Mouse (Mus musculus) MN1 (cell line): ENCODE results near the gene Acadvl.

Experiments used
- DNase-seq: peaks from one replicate; pipeline ENCODE4 v3.0.0-alpha.2; 2016; ENCODE audit warnings: low spot score

The Acadvl gene

GRCm38 (mm10) chr11:69980196-69981140 is 34.7 kb downstream of the Acadvl start:
- DNase-seq, result peak; percentile 97

DNA sequence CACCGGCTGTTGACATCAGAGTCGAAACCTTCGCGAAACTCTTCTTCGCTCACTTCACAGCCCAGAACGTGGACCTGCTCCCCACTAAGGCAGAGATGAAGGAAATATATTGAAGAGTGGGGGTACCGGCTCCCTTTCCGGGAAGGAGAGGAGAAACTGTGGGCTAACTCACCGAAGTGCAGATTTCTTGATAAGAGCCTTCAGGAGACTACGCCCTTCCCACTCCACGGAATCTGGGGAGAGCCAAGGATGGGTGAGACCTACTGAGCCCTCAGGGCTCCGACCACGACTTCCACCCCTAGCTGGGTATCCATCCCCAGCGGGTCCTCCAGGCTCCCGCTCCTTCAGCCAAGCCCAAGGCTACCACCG is 35.4 kb downstream of the Acadvl start:
- no peak for DNase-seq

DNA sequence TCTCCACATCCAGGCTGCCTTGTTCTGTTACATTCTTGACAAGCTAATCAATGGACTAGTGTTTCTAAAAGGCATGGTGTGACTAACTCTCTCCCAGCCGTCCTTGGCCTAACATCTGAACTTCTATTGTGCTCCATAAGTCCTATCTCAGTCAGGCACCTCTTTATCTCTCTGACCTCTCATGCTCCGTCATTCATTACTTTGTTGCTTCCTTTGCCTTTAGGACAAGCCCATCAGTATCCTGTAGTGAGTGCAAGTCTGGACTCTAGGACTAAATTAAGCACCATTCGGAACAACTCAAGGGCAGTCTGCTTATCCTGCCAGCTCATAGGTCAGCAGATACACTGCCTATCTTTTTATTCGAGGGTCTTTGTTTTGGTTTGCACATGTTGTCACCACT is 38.9 kb downstream of the Acadvl start:
- no peak for DNase-seq

DNA sequence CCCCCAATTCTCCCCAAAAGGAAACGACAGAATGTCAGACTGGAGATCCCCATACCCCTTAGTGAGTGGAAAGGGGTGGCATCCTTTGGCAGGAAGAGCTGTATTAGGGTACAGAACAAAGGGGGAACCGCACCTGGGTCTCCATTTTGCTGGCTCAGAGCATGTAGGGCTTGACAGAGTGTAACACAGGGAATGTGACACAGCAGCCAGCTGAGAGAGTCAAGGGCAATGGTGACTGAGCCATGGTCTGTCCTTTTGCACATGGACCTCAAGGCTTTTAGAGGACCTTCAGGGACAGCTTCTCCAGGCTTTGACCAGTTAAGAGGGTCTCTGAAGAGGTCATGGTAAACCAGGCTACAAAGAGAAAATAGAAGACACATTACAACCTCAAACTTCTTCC is 40.3 kb downstream of the Acadvl start:
- DNase-seq, result no peak

DNA sequence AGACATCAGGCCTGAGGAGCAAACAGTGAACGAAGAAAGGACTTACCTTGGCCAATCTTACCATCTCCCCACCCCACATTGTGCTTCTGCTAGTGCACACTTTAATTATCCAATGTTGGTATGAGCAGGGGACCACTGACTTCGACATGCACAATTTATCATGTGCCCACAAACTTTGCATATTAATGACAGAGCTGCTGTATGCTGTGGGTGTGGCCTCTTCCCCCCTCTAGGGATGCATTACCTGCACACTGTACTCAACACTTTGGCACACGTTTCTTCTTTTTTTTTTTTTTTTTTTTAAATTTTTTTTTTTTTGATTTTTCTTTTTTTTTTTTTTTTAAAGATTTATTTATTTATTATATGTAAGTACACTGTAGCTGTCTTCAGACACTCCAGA is 44.4 kb downstream of the Acadvl start:
- no peak for DNase-seq

DNA sequence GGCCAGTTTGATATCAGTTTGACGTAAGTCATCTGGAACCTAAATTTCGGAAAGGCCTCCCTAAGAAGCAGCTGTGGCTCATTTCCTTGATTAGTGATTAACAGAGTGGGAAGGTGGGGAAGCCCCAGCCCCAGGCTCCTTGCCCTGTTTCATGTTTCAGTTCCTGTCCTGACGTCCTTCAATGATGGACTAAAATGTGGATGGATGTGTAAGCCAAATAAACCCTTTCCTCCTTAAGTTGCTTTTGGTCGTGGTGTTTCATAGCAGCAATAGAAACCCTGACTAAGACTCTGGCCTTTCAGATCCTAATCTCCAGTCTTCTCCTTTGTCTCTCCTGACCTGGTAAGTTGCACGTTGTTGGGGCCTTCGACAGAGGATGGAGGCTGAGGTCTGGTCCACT is 45.0 kb downstream of the Acadvl start:
- no peak for DNase-seq

- no peak for DNase-seq
Measured at GRCm38 (mm10) chr11:69968793-69969192, 46.4 kb downstream of the Acadvl start.

GRCm38 (mm10) chr11:69966860-69967517 is 48.2 kb downstream of the Acadvl start:
- DNase-seq, result no peak

DNA sequence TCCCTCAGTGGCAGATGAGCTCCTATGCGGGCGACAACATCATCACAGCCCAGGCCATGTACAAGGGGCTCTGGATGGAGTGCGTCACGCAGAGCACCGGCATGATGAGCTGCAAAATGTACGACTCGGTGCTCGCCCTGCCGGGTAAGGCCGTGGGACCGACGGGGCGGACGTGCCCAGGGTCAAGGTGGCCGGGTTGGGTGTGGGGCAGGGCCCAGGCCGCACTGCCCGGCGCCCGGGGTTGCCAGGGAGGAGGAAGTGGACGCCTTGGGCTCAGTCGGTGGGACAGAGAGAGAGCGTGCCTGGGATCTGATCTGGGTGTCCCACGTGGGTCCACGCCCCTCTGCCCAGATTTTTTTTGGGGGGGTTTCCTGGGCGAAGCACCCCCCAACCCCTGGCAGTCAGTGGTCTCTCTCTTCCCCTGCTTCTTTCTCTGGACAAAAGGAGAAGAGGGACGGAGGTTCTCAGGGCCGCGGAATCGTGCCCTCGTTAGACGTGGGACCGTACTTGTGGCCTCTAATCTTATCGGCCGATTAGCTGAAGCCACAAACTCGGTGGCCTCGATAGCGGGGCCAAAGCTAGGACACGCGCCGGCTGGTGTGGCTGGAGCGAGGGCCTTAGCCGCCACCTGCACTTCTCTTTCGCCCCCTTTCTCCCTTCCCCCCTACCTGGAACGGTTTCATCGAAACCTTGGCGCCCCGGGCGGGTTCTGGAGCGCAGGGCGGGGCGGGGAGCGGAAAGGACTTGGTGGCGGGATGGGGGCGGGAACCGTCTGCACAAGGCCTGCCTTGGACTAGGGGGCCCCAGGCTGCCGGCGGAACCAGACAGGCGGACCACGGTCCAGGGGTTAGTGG is 49.0 kb downstream of the Acadvl start:
- no peak for DNase-seq

GRCm38 (mm10) chr11:69965271-69966005 is 49.8 kb downstream of the Acadvl start:
- DNase-seq, result no peak

DNA sequence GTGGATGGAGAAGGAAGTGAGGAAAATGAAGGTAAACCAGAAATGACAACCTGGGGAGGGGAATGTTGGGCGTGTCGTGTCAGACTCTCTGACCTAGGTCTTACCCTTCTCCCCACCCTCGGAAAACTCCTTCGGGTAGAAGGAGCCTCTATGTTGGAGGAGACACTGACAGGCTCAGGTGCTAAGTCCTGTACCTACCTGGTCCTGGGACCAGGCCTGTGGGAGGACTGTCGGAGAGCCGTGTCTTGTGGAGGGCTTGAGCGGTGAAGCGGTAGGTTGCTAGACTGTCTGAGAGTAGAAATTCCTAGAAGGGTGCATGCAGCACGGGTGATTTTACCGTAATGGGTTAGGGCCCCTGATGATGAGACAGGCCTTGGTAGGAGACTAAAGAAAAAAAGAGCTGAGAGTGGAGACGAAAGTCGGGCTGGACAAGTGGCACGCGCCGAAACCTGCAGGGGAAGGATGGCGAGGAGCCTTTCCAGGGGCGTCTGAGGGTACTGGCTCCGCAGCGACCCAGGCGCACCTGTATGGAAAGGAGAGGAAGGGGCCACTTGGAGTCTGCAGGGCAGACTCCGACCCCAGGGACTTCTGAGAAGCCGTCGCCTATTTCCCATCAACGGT is 50.5 kb downstream of the Acadvl start, which contains the start of gene Cldn7:
Gene Cldn7, plus strand, starts transcription at position 130 of the 621 bp plus-strand sequence.
- DNase-seq, result no peak

GRCm38 (mm10) chr11:69961841-69962240 is 53.4 kb downstream of the Acadvl start:
- DNase-seq, result no peak

DNA sequence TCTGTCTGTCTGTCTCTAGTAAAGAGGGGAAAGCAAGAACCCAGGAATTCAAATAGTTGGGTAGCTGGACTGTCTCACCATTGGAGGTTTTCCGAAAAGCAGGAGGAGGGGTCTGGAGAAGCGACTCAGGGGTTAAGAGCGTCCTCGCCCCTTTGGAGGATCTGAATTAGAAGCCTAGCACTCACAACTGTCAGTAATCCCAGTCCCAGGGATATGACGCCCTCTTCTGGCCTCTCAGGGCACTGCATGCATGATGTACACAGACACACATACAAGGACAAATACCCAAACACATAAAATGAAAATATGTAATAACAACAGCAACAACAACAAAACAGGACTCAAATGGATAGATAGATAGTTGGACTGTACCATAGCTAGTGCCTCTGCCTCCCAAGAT is 54.6 kb downstream of the Acadvl start:
- no peak for DNase-seq
